Mouse (Mus musculus) thymus, adult 2 months (tissue): ENCODE results near the gene Drosha. TPM values are rescaled to one million over a fixed set of nuclear protein-coding genes. Genes with fewer than 3 reads are reported as not detected.
"Not testable (repeated sequence)": the region's sequence is repeated elsewhere in the genome, so short reads cannot be mapped to it uniquely, and the experiment has no call there.

Experiments used
- DNase-seq: peaks from one replicate; pipeline ENCODE4 v3.0.0; 2021
- H3K27ac ChIP-seq: fragments of 200-500 bp; 2 replicates; pipeline ENCODE4 v1.5.1; 2012; ENCODE audit warnings: low read length, control low read depth; ENCODE audit not compliant: control insufficient read depth, insufficient read depth
- H3K27me3 ChIP-seq: fragments of 200-500 bp; 2 replicates; pipeline ENCODE4 v1.6.1; 2012; ENCODE audit warnings: mild to moderate bottlenecking, low read length, moderate library complexity, mixed read lengths; ENCODE audit not compliant: control insufficient read depth, insufficient read depth
- H3K36me3 ChIP-seq: fragments of 200-500 bp; 2 replicates; pipeline ENCODE4 v1.6.1; 2012; ENCODE audit warnings: mild to moderate bottlenecking, low read length, moderate library complexity; ENCODE audit not compliant: control insufficient read depth, insufficient read depth
- H3K4me1 ChIP-seq: fragments of 200-500 bp; replicated peaks from 2 replicates; pipeline ENCODE4 v1.6.1; 2012; ENCODE audit warnings: low read length; ENCODE audit not compliant: control insufficient read depth, insufficient read depth
- H3K4me3 ChIP-seq: fragments of 200-500 bp; 2 replicates; pipeline ENCODE4 v1.5.1; 2012; ENCODE audit warnings: mild to moderate bottlenecking, low read length, control low read depth, moderate library complexity; ENCODE audit not compliant: control insufficient read depth, insufficient read depth
- CTCF ChIP-seq: fragments of 200-500 bp; IDR thresholded peaks from 2 replicates; pipeline ENCODE4 v1.5.1; 2012; ENCODE audit warnings: mild to moderate bottlenecking, control low read depth, low read length, moderate library complexity, borderline replicate concordance; ENCODE audit not compliant: control insufficient read depth, poor library complexity, insufficient read depth; ENCODE audit errors: extremely low read depth
- POLR2A ChIP-seq: fragments of 200-500 bp; IDR thresholded peaks from 2 replicates; pipeline ENCODE4 v1.6.1; 2012; ENCODE audit warnings: mild to moderate bottlenecking, low read length, control low read depth, moderate library complexity; ENCODE audit not compliant: control insufficient read depth, poor library complexity, insufficient read depth; ENCODE audit errors: extremely low read depth
- WGBS: fragments of 180-500 bp; shearing (Covaris S2); methylation state at CpG from one replicate; pipeline ENCODE4 v1.1.7; 2018; 5-methylcytosine and 5-hydroxymethylcytosine counted together
- polyA plus RNA-seq: library from polyadenylated mRNA; depleted of rRNA; stranded (reverse); fragments of >200 nt; gene quantifications from 2 replicates; pipeline ENCODE4 v1.2.3, GENCODE M21; 2012

Gene Drosha
- polyA plus RNA-seq, 1 experiment, result 19.5 TPM

- WGBS, result 96% methylated on average over 19 of the region's 19 CpGs
These were observed 83.5 kb downstream of the Drosha start for GRCm38 (mm10) chr15:12907962-12908719.

DNA sequence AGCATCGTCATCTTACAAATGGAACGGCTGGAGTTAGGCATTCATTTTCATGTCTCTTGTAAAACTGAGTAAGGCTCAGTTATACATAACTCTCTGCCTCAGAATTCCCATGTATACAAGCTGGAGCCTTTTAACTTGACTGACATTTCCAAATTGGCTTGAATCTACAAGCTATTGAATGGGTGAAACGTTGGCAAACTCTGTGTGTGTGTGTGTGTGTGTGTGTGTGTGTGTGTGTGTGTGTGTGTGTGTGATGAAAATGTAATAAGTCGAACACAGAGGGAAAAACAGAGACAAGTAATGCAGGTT lies 84.1 kb downstream of the Drosha start:
- WGBS, result 93% methylated on average over 4 of the region's 4 CpGs
- Histone ChIP-seq H3K27ac (no peak overlapping the region), H3K4me1 (no peaks in the 10 kb centered on the region), H3K36me3 (no peaks in the 10 kb centered on the region; the same call in 1 of the 2 replicates), H3K4me3 (no peak overlapping the region), H3K27me3 (no peaks in the 10 kb centered on the region)
- no peak for DNase-seq
- TF ChIP-seq CTCF (no peak), POLR2A (no peak)

More at GRCm38 (mm10) chr15:12907962-12908719, 83.5 kb downstream of the Drosha start:
- no peaks in the 10 kb centered on the region; the same call in 1 of the 2 replicates for H3K36me3 ChIP-seq
- no peaks in the 10 kb centered on the region for H3K27me3 ChIP-seq
- no peaks in the 10 kb centered on the region for H3K4me1 ChIP-seq
- no peak overlapping the region for H3K27ac ChIP-seq
- no peak for TF ChIP-seq CTCF
- no peak for TF ChIP-seq POLR2A
- H3K4me3 ChIP-seq, result no peak overlapping the region
- DNase-seq, result no peak

- Histone ChIP-seq H3K27ac (no peak overlapping the region), H3K36me3 (peaks cover 5% of the 10 kb centered on the region; the same call in 1 of the 2 replicates), H3K4me1 (no peaks in the 10 kb centered on the region), H3K27me3 (no peaks in the 10 kb centered on the region), H3K4me3 (no peak overlapping the region)
- TF ChIP-seq CTCF, result no peak
- no peak for DNase-seq
- WGBS, result 95% methylated on average over 7 of the region's 7 CpGs
These were observed 84.6 kb downstream of the Drosha start for GRCm38 (mm10) chr15:12909171-12909570.

DNA sequence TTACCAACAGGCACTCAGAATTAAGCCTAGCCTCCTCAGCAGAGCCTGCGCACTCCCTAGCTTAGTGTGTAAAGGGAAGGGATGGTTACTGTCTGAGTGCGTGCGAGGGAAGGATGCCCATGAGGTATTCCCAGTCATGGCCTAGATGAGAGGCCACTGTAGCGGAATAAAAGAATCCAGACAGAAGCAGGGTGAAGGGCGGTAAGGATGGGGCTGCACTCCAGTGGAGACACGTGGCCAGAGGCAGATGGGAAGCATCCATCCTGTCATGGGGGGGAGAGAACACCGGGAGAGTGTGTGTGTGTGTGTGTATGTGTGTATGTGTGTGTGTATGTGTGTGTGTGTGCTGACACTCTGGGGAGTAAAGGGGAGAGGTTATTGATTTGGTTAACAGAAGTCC lies 86.5 kb downstream of the Drosha start:
- no peak overlapping the region for H3K27ac ChIP-seq
- no peak for TF ChIP-seq CTCF
- no peak for TF ChIP-seq POLR2A
- no peak for DNase-seq
- no peak overlapping the region for H3K4me3 ChIP-seq
- WGBS, result 97% methylated on average over 7 of the region's 7 CpGs
- no peaks in the 10 kb centered on the region for H3K4me1 ChIP-seq
- H3K36me3 ChIP-seq, result peaks cover 9% of the 10 kb centered on the region
- no peaks in the 10 kb centered on the region for H3K27me3 ChIP-seq

DNA sequence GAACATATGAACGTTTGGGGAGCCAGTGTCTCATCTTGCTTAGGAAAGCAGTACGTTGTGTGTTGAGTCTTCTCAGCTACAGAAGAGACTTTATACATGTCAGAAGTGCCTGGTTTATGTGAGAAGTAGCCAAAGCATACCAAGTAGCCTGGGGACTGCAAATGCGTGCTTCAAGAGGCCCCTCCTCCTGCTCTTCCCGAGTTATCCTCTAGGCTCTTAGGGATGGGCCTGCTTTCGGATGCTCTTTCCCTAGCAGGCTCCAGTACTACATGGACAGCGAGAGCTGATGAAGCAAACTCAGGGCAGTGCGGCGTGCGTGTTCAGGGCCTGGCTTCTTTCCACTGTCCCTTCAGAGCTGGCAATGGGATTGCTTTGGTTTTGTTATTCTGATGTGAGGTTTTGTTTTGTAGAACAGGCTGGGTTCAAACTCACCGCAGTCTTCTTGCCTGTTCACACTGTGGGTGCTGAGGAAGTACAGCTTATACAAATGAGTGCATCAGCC lies 91.8 kb downstream of the Drosha start:
- no peak for DNase-seq
- Histone ChIP-seq H3K4me1 (no peaks in the 10 kb centered on the region), H3K4me3 (no peak overlapping the region), H3K27me3 (no peaks in the 10 kb centered on the region), H3K27ac (no peak overlapping the region), H3K36me3 (peaks cover 25% of the 10 kb centered on the region)
- 97% methylated on average over 10 of the region's 10 CpGs for WGBS
- no peak for TF ChIP-seq CTCF
- no peak for TF ChIP-seq POLR2A

- not testable (repeated sequence) for H3K27ac ChIP-seq, H3K4me1 ChIP-seq, H3K27me3 ChIP-seq, H3K4me3 ChIP-seq, DNase-seq
- WGBS, result 98% methylated on average over 11 of the region's 11 CpGs
- H3K36me3 ChIP-seq, result peaks cover 20% of the 10 kb centered on the region
These were observed 94.8 kb downstream of the Drosha start for GRCm38 (mm10) chr15:12919326-12919966.
